Mouse (Mus musculus): Measurements from ENCODE around the gene Lypla2. TPM values are rescaled to one million over a fixed set of nuclear protein-coding genes. Genes with fewer than 3 reads are reported as not detected.

Lypla2 gene
- polyA plus RNA-seq, 1 experiment from 2014 or later, result 204 TPM

GRCm38 (mm10) chr4:135955886-135956285 is 16.5 kb downstream of the Lypla2 start:
- Histone ChIP-seq H3K9me3 (peaks cover 7% of the 10 kb centered on the region; the same call in 1 of the 2 replicates), H3K36me3 (replicated peaks) (peaks cover 78% of the 10 kb centered on the region)
- 91% methylated on average over 9 of the region's 9 CpGs for WGBS

GRCm38 (mm10) chr4:135954241-135954640 is 18.2 kb downstream of the Lypla2 start:
- H3K36me3 ChIP-seq (replicated peaks), result peaks cover 68% of the 10 kb centered on the region
- H3K9me3 ChIP-seq, result peaks cover 7% of the 10 kb centered on the region; the same call in 1 of the 2 replicates
- no peaks in the 10 kb centered on the region for H3K27me3 ChIP-seq (ENCODE audit: poor library complexity, severe bottlenecking)
- no peak overlapping the region for H3K4me3 ChIP-seq
- WGBS, result 22% methylated on average over 2 of the region's 2 CpGs
- no peak overlapping the region for H3K27ac ChIP-seq
- peaks cover 14% of the 10 kb centered on the region; the same call in 1 of the 2 replicates for H3K4me1 ChIP-seq
- peak; percentile 74 for DNase-seq (ENCODE audit: extremely low spot score, low spot score)

More at GRCm38 (mm10) chr4:135955886-135956285, 16.5 kb downstream of the Lypla2 start:
- no peak overlapping the region for H3K27ac ChIP-seq
- H3K4me1 ChIP-seq, result peaks cover 11% of the 10 kb centered on the region; the same call in 1 of the 2 replicates
- H3K4me3 ChIP-seq, result no peak overlapping the region
- H3K27me3 ChIP-seq (ENCODE audit: poor library complexity, severe bottlenecking), result no peaks in the 10 kb centered on the region
- no peak for DNase-seq (ENCODE audit: extremely low spot score, low spot score)

GRCm38 (mm10) chr4:135953179-135953578 is 19.2 kb downstream of the Lypla2 start:
- Histone ChIP-seq H3K27ac (no peak overlapping the region), H3K4me3 (no peak overlapping the region), H3K36me3 (replicated peaks) (peaks cover 57% of the 10 kb centered on the region), H3K27me3 (ENCODE audit: poor library complexity, severe bottlenecking) (no peaks in the 10 kb centered on the region), H3K9me3 (peaks cover 7% of the 10 kb centered on the region; the same call in 1 of the 2 replicates), H3K4me1 (peaks cover 9% of the 10 kb centered on the region; the same call in 1 of the 2 replicates)
- no peak for DNase-seq (ENCODE audit: extremely low spot score, low spot score)
- WGBS, result 86% methylated on average over 3 of the region's 3 CpGs

GRCm38 (mm10) chr4:135951505-135951904 is 20.9 kb downstream of the Lypla2 start:
- H3K27ac ChIP-seq, result no peak overlapping the region
- no peak overlapping the region for H3K4me3 ChIP-seq
- peaks cover 46% of the 10 kb centered on the region for H3K36me3 ChIP-seq (replicated peaks)
- no peaks in the 10 kb centered on the region for H3K27me3 ChIP-seq (ENCODE audit: poor library complexity, severe bottlenecking)
- H3K9me3 ChIP-seq, result peaks cover 7% of the 10 kb centered on the region; the same call in 1 of the 2 replicates
- no peak for DNase-seq (ENCODE audit: extremely low spot score, low spot score)
- WGBS, result 91% methylated on average over 3 of the region's 3 CpGs
- peaks cover 14% of the 10 kb centered on the region for H3K4me1 ChIP-seq

GRCm38 (mm10) chr4:135950365-135950764 is 22.1 kb downstream of the Lypla2 start:
- no peak for DNase-seq (ENCODE audit: extremely low spot score, low spot score)
- H3K4me1 ChIP-seq, result peaks cover 23% of the 10 kb centered on the region
- no peaks in the 10 kb centered on the region for H3K27me3 ChIP-seq (ENCODE audit: poor library complexity, severe bottlenecking)
- no peak overlapping the region for H3K27ac ChIP-seq
- WGBS, result 93% methylated on average over 6 of the region's 6 CpGs
- H3K9me3 ChIP-seq, result peaks cover 7% of the 10 kb centered on the region; the same call in 1 of the 2 replicates
- H3K36me3 ChIP-seq (replicated peaks), result peaks cover 35% of the 10 kb centered on the region
- no peak overlapping the region for H3K4me3 ChIP-seq

- no peak for DNase-seq (ENCODE audit: extremely low spot score, low spot score)
- Histone ChIP-seq H3K27ac (no peak overlapping the region), H3K4me1 (peaks cover 24% of the 10 kb centered on the region), H3K4me3 (no peak overlapping the region), H3K36me3 (replicated peaks) (peaks cover 32% of the 10 kb centered on the region), H3K9me3 (peaks cover 7% of the 10 kb centered on the region; the same call in 1 of the 2 replicates), H3K27me3 (ENCODE audit: poor library complexity, severe bottlenecking) (no peaks in the 10 kb centered on the region)
- 81% methylated on average over 6 of the region's 6 CpGs for WGBS
Observed at GRCm38 (mm10) chr4:135949911-135950310, 22.5 kb downstream of the Lypla2 start.

- Histone ChIP-seq H3K27ac (no peak overlapping the region), H3K27me3 (ENCODE audit: poor library complexity, severe bottlenecking) (no peaks in the 10 kb centered on the region), H3K4me1 (peaks cover 24% of the 10 kb centered on the region), H3K36me3 (replicated peaks) (peaks cover 29% of the 10 kb centered on the region), H3K4me3 (no peak overlapping the region), H3K9me3 (peaks cover 7% of the 10 kb centered on the region; the same call in 1 of the 2 replicates)
- WGBS, result 90% methylated on average over 10 of the region's 10 CpGs
- DNase-seq (ENCODE audit: extremely low spot score, low spot score), result no peak
Observed at GRCm38 (mm10) chr4:135949475-135949874, 23.0 kb downstream of the Lypla2 start.

GRCm38 (mm10) chr4:135948142-135948541 is 24.3 kb downstream of the Lypla2 start:
- Histone ChIP-seq H3K27me3 (ENCODE audit: poor library complexity, severe bottlenecking) (no peaks in the 10 kb centered on the region), H3K9me3 (peaks cover 7% of the 10 kb centered on the region; the same call in 1 of the 2 replicates), H3K4me3 (no peak overlapping the region), H3K4me1 (peaks cover 24% of the 10 kb centered on the region), H3K27ac (no peak overlapping the region), H3K36me3 (replicated peaks) (peaks cover 23% of the 10 kb centered on the region)
- WGBS, result 95% methylated on average over 8 of the region's 8 CpGs
- no peak for DNase-seq (ENCODE audit: extremely low spot score, low spot score)

- peak overlapping the region; percentile 84 for H3K27ac ChIP-seq
- DNase-seq (ENCODE audit: extremely low spot score, low spot score), result no peak
- WGBS, result 1% methylated on average over 28 of the region's 28 CpGs
- peak overlapping the region; percentile 77 for H3K4me3 ChIP-seq
- no peaks in the 10 kb centered on the region for H3K27me3 ChIP-seq (ENCODE audit: poor library complexity, severe bottlenecking)
- H3K9me3 ChIP-seq, result peaks cover 3% of the 10 kb centered on the region; the same call in 1 of the 2 replicates
- H3K36me3 ChIP-seq (replicated peaks), result peaks cover 13% of the 10 kb centered on the region
- H3K4me1 ChIP-seq, result peaks cover 24% of the 10 kb centered on the region
Observed at GRCm38 (mm10) chr4:135946659-135947301, 25.6 kb downstream of the Lypla2 start.

- Histone ChIP-seq H3K36me3 (replicated peaks) (peaks cover 8% of the 10 kb centered on the region), H3K9me3 (no peaks in the 10 kb centered on the region), H3K4me3 (peak within 1 kb of the TSS; percentile 77), H3K4me1 (peaks cover 24% of the 10 kb centered on the region), H3K27me3 (ENCODE audit: poor library complexity, severe bottlenecking) (no peaks in the 10 kb centered on the region), H3K27ac (peak within 1 kb of the TSS; percentile 84)
- DNase-seq (ENCODE audit: extremely low spot score, low spot score), result peak; percentile 93
- 0% methylated on average over 23 of the region's 23 CpGs for WGBS
Observed at GRCm38 (mm10) chr4:135946278-135946658, 26.2 kb downstream of the Lypla2 start, which contains the start of gene Hmgcl. Gene Hmgcl (plus strand): TSS chr4:135946448.

GRCm38 (mm10) chr4:135945706-135946105 is 26.7 kb downstream of the Lypla2 start:
- DNase-seq (ENCODE audit: extremely low spot score, low spot score), result no peak
- Histone ChIP-seq H3K27me3 (ENCODE audit: poor library complexity, severe bottlenecking) (no peaks in the 10 kb centered on the region), H3K4me1 (peaks cover 24% of the 10 kb centered on the region), H3K36me3 (replicated peaks) (peaks cover 8% of the 10 kb centered on the region), H3K9me3 (no peaks in the 10 kb centered on the region), H3K4me3 (peak overlapping the region; percentile 77), H3K27ac (peak overlapping the region; percentile 84)
- 76% methylated on average over 10 of the region's 10 CpGs for WGBS

GRCm38 (mm10) chr4:135943389-135943788 is 29.0 kb downstream of the Lypla2 start:
- H3K27ac ChIP-seq, result no peak overlapping the region
- no peaks in the 10 kb centered on the region for H3K9me3 ChIP-seq
- no peaks in the 10 kb centered on the region for H3K27me3 ChIP-seq (ENCODE audit: poor library complexity, severe bottlenecking)
- peaks cover 26% of the 10 kb centered on the region for H3K36me3 ChIP-seq (replicated peaks)
- WGBS, result 56% methylated on average over 4 of the region's 4 CpGs
- H3K4me3 ChIP-seq, result no peak overlapping the region
- no peak for DNase-seq (ENCODE audit: extremely low spot score, low spot score)
- peaks cover 20% of the 10 kb centered on the region for H3K4me1 ChIP-seq

GRCm38 (mm10) chr4:135942193-135942592 is 30.2 kb downstream of the Lypla2 start:
- Histone ChIP-seq H3K4me3 (no peak overlapping the region), H3K27ac (no peak overlapping the region), H3K9me3 (no peaks in the 10 kb centered on the region), H3K36me3 (replicated peaks) (peaks cover 27% of the 10 kb centered on the region), H3K4me1 (peaks cover 19% of the 10 kb centered on the region), H3K27me3 (ENCODE audit: poor library complexity, severe bottlenecking) (no peaks in the 10 kb centered on the region)
- 91% methylated on average over 6 of the region's 6 CpGs for WGBS
- no peak for DNase-seq (ENCODE audit: extremely low spot score, low spot score)
